Mouse (Mus musculus) hindbrain, embryonic 14.5 days (tissue): ENCODE measurements around the gene Pax3. TPM values are rescaled to one million over a fixed set of nuclear protein-coding genes. Genes with fewer than 3 reads are reported as not detected.

Source experiments
- ATAC-seq: fragments of 200-750 bp; cut with Nextera tagmentation; 2 replicates; pipeline ENCODE4 v1.8.0; 2017; ENCODE audit warnings: moderate number of reproducible peaks, mild to moderate bottlenecking, moderate TSS enrichment, moderate library complexity; ENCODE audit not compliant: low FRiP score
- DNase-seq: peaks from one replicate; pipeline ENCODE4 v3.0.0-alpha.2; 2015; ENCODE audit warnings: low spot score
- H3K27ac ChIP-seq: fragments of 300-500 bp; sonication (generic); 2 replicates; pipeline ENCODE4 v1.5.1; 2014; ENCODE audit warnings: mild to moderate bottlenecking, moderate library complexity
- H3K27me3 ChIP-seq: fragments of 300-500 bp; sonication (generic); 2 replicates; pipeline ENCODE4 v1.6.1; 2014; ENCODE audit warnings: mild to moderate bottlenecking, low read length, mixed read lengths; ENCODE audit not compliant: control insufficient read depth, insufficient read depth
- H3K36me3 ChIP-seq: fragments of 300-500 bp; sonication (generic); replicated peaks from 2 replicates; pipeline ENCODE4 v1.6.1; 2014; ENCODE audit not compliant: control insufficient read depth, insufficient read depth
- H3K4me1 ChIP-seq: fragments of 300-500 bp; sonication (generic); replicated peaks from 2 replicates; pipeline ENCODE4 v1.6.1; 2014; ENCODE audit warnings: antibody characterized with exemption, low read length, mixed read lengths; ENCODE audit not compliant: control insufficient read depth, insufficient read depth
- H3K4me2 ChIP-seq: fragments of 300-500 bp; sonication (generic); replicated peaks from 2 replicates; pipeline ENCODE4 v1.6.1; 2014; ENCODE audit warnings: mild to moderate bottlenecking, moderate library complexity
- H3K4me3 ChIP-seq: fragments of 300-500 bp; sonication (generic); replicated peaks from 2 replicates; pipeline ENCODE4 v1.5.1; 2014; ENCODE audit warnings: mild to moderate bottlenecking, low read length
- H3K9ac ChIP-seq: fragments of 300-500 bp; sonication (generic); 2 replicates; pipeline ENCODE4 v1.6.1; 2014
- H3K9me3 ChIP-seq: fragments of 300-500 bp; sonication (generic); 2 replicates; pipeline ENCODE4 v1.6.1; 2016; ENCODE audit warnings: low read length; ENCODE audit not compliant: control insufficient read depth
- WGBS: fragments of 180-500 bp; shearing (Covaris S2); extraction: QIAGEN DNeasy Blood & Tissue Kit; methylation state at CpG from one replicate; pipeline ENCODE4 v1.1.7; 2014; 5-methylcytosine and 5-hydroxymethylcytosine counted together
- polyA plus RNA-seq: library from polyadenylated mRNA; unstranded; fragments of >200 nt; fragmentation: Nextera tagmentation; extraction: Ambion mirVana; gene quantifications from 2 replicates; pipeline ENCODE4 v1.2.1, GENCODE M21; 2014

Gene Pax3
- polyA plus RNA-seq, 1 experiment from 2014 or later: 8.2 TPM

DNA sequence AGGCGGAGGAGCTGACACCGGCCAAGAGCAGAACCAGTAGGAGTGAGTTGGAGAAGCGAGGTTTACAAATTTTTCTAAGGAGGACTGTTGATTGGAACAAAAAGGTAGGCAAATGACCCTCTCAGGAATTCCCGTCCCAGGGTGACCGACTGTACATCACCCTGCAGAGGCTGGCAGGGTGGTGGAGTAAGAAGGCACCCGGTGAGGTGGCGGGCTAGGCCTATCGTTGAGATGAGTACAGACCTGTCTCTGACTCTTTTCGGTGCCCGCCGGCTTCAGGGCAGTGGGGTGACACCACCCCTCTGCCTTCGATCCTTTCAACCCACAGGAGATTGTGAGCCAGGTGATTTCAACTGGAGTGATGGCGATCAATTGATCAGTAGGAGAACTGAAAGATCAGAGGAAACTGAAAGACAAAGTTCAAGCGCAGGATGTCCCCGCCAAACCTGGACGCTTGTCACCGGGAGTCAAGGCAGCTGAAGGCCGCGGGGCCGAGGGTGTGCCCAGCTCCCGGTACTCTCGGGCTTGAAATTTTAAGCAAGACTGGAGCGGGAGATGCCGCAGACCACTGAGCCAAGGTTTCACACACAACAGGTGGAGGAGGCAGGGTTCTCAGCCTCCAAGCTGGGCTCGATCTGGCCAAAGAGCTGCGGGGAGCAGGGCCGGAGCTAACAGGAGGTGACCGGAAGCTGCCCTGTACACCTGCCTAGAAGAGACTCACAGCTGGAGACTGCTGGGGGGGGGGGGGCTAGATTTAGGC, 4.5 kb upstream of the Pax3 start:
- H3K36me3 ChIP-seq: no peaks in the 10 kb centered on the region
- H3K4me3 ChIP-seq: peak overlapping the region; percentile 10
- no peaks in the 10 kb centered on the region for H3K9me3 ChIP-seq
- H3K27ac ChIP-seq: no peak overlapping the region
- DNase-seq (no peak), ATAC-seq (no peak)
- H3K4me2 ChIP-seq: peak overlapping the region; percentile 23
- peak overlapping the region; percentile 28 for H3K9ac ChIP-seq
- 3% methylated on average over 28 of the region's 28 CpGs for WGBS
- H3K27me3 ChIP-seq: peaks cover 86% of the 10 kb centered on the region
- H3K4me1 ChIP-seq: peaks cover 10% of the 10 kb centered on the region

DNA sequence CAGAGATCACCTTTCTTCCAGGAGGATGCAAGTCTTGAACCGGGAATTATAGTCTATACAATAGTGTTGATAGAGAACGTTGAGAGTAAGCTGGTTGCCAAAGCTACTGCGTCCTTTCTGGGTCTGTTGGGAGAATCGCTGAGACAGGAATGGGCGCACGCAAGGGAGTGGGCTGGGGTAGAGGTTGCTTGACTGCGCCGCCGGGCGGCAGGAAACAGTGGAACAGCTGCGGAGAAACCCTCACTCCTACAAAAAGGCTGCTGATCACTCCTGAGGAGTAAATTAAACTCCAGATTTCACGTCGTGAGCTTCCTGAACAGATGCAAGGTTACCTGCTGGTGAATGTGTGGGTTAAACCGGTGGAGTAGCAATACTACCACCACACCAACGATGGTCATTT, 3.3 kb upstream of the Pax3 start:
- no peaks in the 10 kb centered on the region for H3K36me3 ChIP-seq
- no peak overlapping the region for H3K4me3 ChIP-seq
- WGBS: 2% methylated on average over 15 of the region's 15 CpGs
- no peak overlapping the region for H3K9ac ChIP-seq
- DNase-seq (no peak), ATAC-seq (no peak)
- peak overlapping the region; percentile 23 for H3K4me2 ChIP-seq
- peaks cover 85% of the 10 kb centered on the region for H3K27me3 ChIP-seq
- H3K9me3 ChIP-seq: no peaks in the 10 kb centered on the region
- H3K27ac ChIP-seq: 0 out of 2 replicates have a peak overlapping the region, but pooled peaks have one; percentile 4
- peaks cover 10% of the 10 kb centered on the region for H3K4me1 ChIP-seq

DNA sequence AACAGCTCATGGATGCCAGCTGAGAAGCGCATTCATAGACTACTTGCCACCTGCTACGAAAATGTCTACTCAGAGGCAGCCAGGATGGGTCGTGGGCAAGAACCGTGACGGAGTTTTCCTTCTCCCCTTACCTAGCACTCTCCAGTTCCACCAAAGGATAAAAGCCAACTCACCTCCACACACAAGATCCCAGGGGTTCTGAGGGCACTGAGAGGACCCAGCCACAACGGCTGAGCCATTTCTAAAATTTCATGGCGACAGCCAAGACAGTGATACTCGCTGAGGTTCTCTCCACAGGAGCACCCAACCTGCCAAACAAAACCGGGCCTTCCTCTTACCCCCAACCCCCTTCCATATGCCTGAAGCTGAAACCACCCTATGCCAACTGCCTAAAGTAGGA, 2.3 kb upstream of the Pax3 start:
- Histone ChIP-seq H3K36me3 (no peaks in the 10 kb centered on the region), H3K9ac (no peak overlapping the region), H3K4me3 (no peak overlapping the region), H3K9me3 (no peaks in the 10 kb centered on the region), H3K27me3 (peaks cover 84% of the 10 kb centered on the region), H3K4me1 (peaks cover 10% of the 10 kb centered on the region), H3K4me2 (peak overlapping the region; percentile 71), H3K27ac (peak overlapping the region; percentile 32; the same call in 1 of the 2 replicates)
- WGBS: 3% methylated on average over 9 of the region's 9 CpGs
- ATAC-seq: no peak
- DNase-seq: peak; percentile 24

DNA sequence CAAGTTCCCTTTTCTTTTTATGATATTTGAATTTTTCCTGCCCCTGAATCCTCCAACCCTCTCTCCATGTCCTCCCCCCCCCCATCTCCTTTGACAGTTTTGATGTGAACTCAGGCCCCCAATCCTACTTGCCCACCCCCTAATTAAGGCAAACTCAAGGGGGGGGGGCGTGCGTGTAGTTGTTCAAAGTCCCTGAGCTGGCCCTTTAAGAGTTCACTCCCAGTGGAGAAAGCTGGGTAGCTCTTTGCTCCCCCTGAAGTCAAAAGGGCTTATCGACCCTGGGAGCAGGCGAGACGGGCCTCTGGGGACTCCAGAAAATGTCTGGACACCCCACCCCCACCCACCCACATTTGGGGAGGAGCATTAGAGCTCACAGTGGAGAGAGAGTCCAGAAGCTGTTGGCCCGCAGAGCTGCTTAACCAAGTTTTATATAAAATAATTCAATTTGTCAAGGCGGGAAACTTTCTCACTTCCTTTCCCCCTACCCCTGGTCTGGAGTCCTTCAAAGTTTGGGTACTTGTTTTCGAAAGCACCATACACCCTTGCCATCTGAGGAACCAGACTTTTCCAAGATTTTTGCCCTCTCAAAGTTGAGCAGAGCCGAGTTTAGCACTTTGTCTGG, 1.5 kb upstream of the Pax3 start:
- no peaks in the 10 kb centered on the region for H3K36me3 ChIP-seq
- DNase-seq (peak; percentile 23), ATAC-seq (peak; percentile 22; the same call in 1 of the 2 replicates)
- H3K27me3 ChIP-seq: peaks cover 78% of the 10 kb centered on the region
- no peaks in the 10 kb centered on the region for H3K9me3 ChIP-seq
- peak overlapping the region; percentile 79; the same call in 1 of the 2 replicates for H3K27ac ChIP-seq
- no peak overlapping the region for H3K9ac ChIP-seq
- peak overlapping the region; percentile 71 for H3K4me2 ChIP-seq
- under 1% methylated on average over 9 of the region's 9 CpGs for WGBS
- H3K4me3 ChIP-seq: no peak overlapping the region; the same call in 1 of the 2 replicates
- 0 out of 2 replicates have a peak, but pooled peaks cover 4% of the 10 kb centered on the region for H3K4me1 ChIP-seq

DNA sequence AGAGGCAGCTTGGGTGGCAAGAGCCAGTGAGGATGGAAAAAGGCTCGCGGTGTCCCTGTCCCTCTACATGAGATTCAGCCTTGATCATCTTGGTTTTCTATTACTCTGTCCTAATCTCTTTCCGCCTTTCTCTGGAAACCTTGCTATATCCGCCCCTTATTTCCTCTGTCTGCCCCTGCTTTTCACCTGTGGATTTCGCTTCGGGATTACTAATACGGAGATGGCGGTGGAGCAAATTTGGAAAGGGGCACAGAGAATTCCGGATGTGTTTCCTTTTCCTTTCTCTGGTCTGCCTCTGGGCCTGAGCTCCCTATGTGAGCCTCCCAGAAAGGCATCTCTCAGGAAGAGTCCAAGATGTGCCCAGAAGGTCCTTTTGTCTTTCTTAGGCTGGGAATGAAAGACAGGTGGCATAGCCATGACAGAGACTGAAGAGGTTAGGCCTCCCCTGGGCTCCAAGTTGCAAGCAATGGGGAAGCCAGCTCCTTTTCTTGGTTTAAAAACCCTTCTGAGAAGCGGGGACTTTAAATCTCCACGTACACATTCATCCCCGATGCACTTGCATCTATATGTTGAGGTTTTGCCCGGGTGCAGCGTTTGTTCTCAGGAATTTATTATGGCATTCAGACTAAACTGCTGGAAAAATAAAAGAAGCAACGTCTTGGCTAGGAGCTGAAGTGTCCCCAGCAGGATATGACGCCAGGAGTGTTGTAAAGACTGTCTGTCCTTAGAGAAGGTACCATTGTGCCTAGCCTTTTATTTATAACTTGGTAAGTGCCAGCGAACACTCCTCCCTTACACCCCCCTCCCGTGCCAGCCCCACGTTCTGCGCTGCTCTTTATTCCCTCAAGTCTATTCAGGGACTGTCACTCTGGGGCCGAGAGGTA, 659 bp upstream of the Pax3 start:
- Histone ChIP-seq H3K9ac (no peak overlapping the region), H3K27ac (peak overlapping the region; percentile 79), H3K27me3 (peaks cover 70% of the 10 kb centered on the region), H3K4me1 (0 out of 2 replicates have a peak, but pooled peaks cover 4% of the 10 kb centered on the region), H3K4me2 (peak overlapping the region; percentile 71), H3K36me3 (no peaks in the 10 kb centered on the region), H3K4me3 (peak overlapping the region; percentile 38), H3K9me3 (no peaks in the 10 kb centered on the region)
- 1% methylated on average over 21 of the region's 21 CpGs for WGBS
- DNase-seq (no peak), ATAC-seq (peak; percentile 40; the same call in 1 of the 2 replicates)

DNA sequence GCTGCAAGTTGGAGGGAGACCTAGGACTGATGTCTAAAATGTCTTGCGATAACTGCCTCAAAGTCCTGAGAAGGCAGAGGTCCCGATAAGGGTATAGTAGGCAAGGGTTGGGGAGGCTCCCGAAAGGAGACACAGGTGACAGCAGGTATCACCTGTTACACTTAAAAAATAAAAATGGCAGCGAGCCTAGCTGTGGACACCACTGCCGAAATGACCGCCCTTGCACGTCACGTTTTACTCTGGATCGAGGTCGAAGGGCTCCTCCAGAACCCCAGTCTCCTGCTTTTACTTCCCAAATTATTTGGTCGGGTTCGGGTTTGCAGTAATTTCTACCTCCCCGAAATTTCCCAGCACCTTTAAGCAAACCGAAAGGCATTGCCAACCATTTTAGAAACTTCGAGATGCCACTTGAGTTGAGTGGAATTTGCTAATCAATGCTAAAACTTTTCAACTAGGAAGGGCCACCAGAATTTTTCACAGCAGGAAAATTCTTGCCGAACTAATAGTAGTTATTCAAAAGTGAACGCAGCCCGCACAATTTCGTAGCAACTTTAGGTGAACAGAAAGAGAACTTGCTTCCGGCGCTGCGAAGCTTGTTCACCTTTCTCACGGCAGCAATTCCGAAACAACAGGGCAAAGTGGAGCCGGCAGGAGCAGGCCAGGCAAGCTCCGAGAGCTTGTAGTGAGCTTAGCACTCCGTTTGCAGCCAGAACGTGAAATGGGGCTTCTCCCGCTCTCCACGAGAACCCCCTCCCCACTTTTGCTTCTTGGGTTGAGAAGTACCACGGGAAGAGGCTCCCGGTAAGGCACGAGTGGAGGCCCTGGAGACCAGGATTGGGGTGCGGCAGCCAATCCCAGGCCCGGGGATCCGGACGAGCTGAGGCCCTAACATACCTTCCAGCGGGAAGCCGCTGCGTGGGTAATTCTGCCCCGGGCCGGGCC, 892 bp downstream of the Pax3 start:
- peak overlapping the region; percentile 63 for H3K9ac ChIP-seq
- H3K9me3 ChIP-seq: no peaks in the 10 kb centered on the region
- H3K4me1 ChIP-seq: 0 out of 2 replicates have a peak, but pooled peaks cover 4% of the 10 kb centered on the region
- ATAC-seq (no peak), DNase-seq (no peak)
- no peaks in the 10 kb centered on the region for H3K36me3 ChIP-seq
- peaks cover 73% of the 10 kb centered on the region for H3K27me3 ChIP-seq
- H3K4me2 ChIP-seq: peak overlapping the region; percentile 71
- WGBS: 2% methylated on average over 42 of the region's 42 CpGs
- H3K4me3 ChIP-seq: peak overlapping the region; percentile 38
- peak overlapping the region; percentile 79 for H3K27ac ChIP-seq

DNA sequence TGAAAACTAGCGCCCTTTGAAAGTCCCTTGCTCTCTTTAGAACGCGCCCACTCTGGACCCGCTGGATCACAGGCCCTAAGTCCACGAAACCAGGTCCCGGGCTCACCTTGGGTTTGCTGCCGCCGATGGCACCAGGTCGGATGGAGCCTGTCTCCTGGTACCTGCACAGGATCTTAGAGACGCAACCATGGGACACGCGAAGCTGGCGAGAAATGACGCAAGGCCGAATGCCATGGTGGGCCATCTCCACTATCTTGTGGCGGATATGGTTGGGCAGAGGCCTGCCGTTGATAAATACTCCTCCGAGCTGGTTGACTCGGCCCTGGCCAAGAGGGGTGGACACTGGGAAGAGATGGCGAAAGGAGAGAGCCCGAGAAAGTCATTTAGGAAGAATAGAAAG, 1.8 kb downstream of the Pax3 start:
- Histone ChIP-seq H3K4me3 (peak overlapping the region; percentile 38), H3K9ac (peak overlapping the region; percentile 63), H3K27me3 (peaks cover 76% of the 10 kb centered on the region), H3K4me1 (0 out of 2 replicates have a peak, but pooled peaks cover 4% of the 10 kb centered on the region), H3K4me2 (peak overlapping the region; percentile 71), H3K27ac (0 out of 2 replicates have a peak overlapping the region, but pooled peaks have one; percentile 79), H3K9me3 (no peaks in the 10 kb centered on the region), H3K36me3 (no peaks in the 10 kb centered on the region)
- 3% methylated on average over 21 of the region's 21 CpGs for WGBS
- ATAC-seq: no peak
- DNase-seq: no peak

DNA sequence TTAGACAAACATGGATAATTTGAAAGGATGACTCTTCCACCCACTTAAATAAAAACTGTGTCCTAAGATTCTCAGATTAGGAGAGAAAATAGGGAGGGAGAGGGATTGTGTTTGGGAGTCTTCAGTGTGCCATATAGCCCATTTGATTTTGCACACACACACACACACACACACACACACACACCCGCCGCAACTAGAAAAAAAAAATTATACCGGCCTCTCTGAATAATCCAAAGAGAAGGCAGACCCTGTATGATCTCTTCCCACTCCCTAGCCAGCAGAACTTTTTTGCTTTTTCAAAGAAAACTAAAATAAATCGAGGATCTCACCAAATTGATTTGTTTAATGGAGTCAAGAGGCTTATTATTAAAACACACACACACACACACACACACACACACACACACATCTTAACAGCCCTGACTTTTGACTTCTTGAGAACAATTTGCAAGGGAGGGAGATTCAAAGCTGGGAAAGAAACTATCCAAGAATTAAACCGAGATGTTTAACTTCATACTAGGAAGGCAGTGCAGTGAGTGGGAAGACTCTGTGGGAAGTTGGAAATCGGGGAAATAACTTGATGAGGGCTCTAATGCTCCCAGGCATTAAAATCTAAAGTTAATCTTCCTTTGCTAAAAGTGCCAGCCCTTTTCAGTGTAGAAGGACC, 2.4 kb downstream of the Pax3 start:
- Histone ChIP-seq H3K9ac (peak overlapping the region; percentile 63), H3K27me3 (peaks cover 76% of the 10 kb centered on the region)

More for the DNA sequence above, 2.4 kb downstream of the Pax3 start:
- no peak for DNase-seq
- Histone ChIP-seq H3K9me3 (no peaks in the 10 kb centered on the region), H3K4me3 (peak overlapping the region; percentile 38), H3K4me2 (peak overlapping the region; percentile 71), H3K4me1 (peaks cover 4% of the 10 kb centered on the region; the same call in 1 of the 2 replicates), H3K27ac (no peak overlapping the region), H3K36me3 (no peaks in the 10 kb centered on the region)
- WGBS: 15% methylated on average over 6 of the region's 6 CpGs
- ATAC-seq: no peak
